ENCODE assay signal across 11 mouse cellular contexts in the genomic region with DNA sequence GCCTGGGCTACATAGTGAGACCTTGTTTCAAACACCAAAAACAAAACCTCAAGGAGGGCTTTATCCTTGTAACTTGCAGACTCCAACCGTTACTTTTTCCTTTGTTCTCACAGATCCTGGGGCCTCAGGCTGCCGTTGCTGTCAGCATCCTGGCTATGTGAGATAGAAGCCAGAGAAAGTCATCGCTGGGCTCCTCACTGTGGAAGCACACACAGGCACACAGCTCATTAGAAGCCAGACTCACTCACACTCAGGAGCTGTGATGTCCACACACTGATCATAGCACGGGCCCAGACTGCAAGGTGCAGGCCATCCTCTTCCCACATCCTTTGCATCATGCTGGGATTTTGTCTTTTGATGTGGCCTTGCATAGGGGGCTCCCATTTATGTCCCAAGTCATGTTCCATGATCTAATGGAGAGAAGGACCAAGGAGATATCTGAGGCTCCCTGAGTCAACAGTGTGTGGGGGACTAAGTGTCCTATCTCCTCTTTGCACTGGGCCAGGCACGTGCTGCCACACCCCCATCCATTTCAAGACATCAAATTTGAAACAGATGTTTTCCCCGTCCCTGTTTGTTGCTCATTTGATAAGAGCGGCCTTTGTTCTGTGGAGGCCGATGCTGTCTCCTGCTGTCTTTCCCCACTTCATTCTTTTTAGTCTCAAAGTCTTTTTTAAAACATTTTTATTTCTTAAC. TPM values are rescaled to one million over a fixed set of nuclear protein-coding genes. Genes with fewer than 3 reads are reported as not detected.
DNase-seq lines count a peak whose midpoint lies in the region; ATAC-seq and TF ChIP-seq lines count a peak whose summit lies in the region.
"Had no signal": no experiment of that assay in that cellular context is flagged by ENCODE, and none has a peak within 500 bp of the region (broad histone marks: within the 10 kb centered on the region; RNA-seq: fewer than 3 reads in every experiment).

No protein-coding gene starts in this region.

- H3K9ac ChIP-seq in forebrain, embryonic 12.5 days, result no peak overlapping the region
- no peak overlapping the region for H3K9ac ChIP-seq in forebrain, embryonic 14.5 days (ENCODE audit: low read length)
- no peak overlapping the region for H3K9ac ChIP-seq in ES-E14 (ENCODE audit: insufficient read depth, low read depth, low read length, poor library complexity, severe bottlenecking)
- peak overlapping the region; percentile 59 for H3K9ac ChIP-seq in liver, embryonic 16.5 days (ENCODE audit: low read depth, low read length)
- no peak overlapping the region for H3K9ac ChIP-seq in kidney, embryonic 14.5 days (ENCODE audit: low read depth, low read length)
- H3K9ac ChIP-seq: forebrain, embryonic 15.5 days had no signal

- H3K9me3 ChIP-seq in forebrain, embryonic 12.5 days, result no peaks in the 10 kb centered on the region
- H3K9me3 ChIP-seq in forebrain, embryonic 14.5 days (replicated peaks; ENCODE audit: control insufficient read depth, low read length), result no peaks in the 10 kb centered on the region
- H3K9me3 ChIP-seq in ES-E14 (ENCODE audit: control insufficient read depth, insufficient read depth, low read depth, low read length), result no peaks in the 10 kb centered on the region
- H3K9me3 ChIP-seq in embryonic facial prominence, embryonic 10.5 days, result no peaks in the 10 kb centered on the region
- no peaks in the 10 kb centered on the region for H3K9me3 ChIP-seq in liver, embryonic 16.5 days (replicated peaks; ENCODE audit: control insufficient read depth, low read length)
- H3K9me3 ChIP-seq in kidney, embryonic 14.5 days (ENCODE audit: control insufficient read depth, low read length), result no peaks in the 10 kb centered on the region
- H3K9me3 ChIP-seq: forebrain, embryonic 15.5 days had no signal

- no peaks in the 10 kb centered on the region for H3K27me3 ChIP-seq in forebrain, embryonic 12.5 days
- no peaks in the 10 kb centered on the region for H3K27me3 ChIP-seq in forebrain, embryonic 14.5 days (replicated peaks; ENCODE audit: control insufficient read depth, insufficient read depth, low read length)
- H3K27me3 ChIP-seq in embryonic facial prominence, embryonic 10.5 days (replicated peaks; ENCODE audit: low read depth, poor library complexity, severe bottlenecking), result 0 out of 2 replicates have a peak, but pooled peaks cover 4% of the 10 kb centered on the region
- no peaks in the 10 kb centered on the region for H3K27me3 ChIP-seq in liver, embryonic 16.5 days (ENCODE audit: control insufficient read depth, insufficient read depth, low read depth, low read length)
- H3K27me3 ChIP-seq in kidney, embryonic 14.5 days (ENCODE audit: control insufficient read depth, insufficient read depth, low read length), result no peaks in the 10 kb centered on the region
- H3K27me3 ChIP-seq: forebrain, embryonic 15.5 days had no signal

- no peak for ATAC-seq in forebrain, embryonic 12.5 days (ENCODE audit: low FRiP score)
- no peak for ATAC-seq in forebrain, embryonic 14.5 days
- ATAC-seq in liver, embryonic 16.5 days (ENCODE audit: low read depth), result peak; percentile 86
- ATAC-seq in kidney, embryonic 14.5 days (ENCODE audit: low FRiP score, low TSS enrichment), result no peak
- ATAC-seq: forebrain, embryonic 15.5 days had no signal

- no peak overlapping the region for H3K4me3 ChIP-seq in forebrain, embryonic 12.5 days (replicated peaks)
- no peak overlapping the region for H3K4me3 ChIP-seq in forebrain, embryonic 14.5 days (ENCODE audit: low read depth, low read length)
- H3K4me3 ChIP-seq in ES-E14 (ENCODE audit: insufficient read depth in 1 of 2, low read depth in 1 of 2, low read length in 2 of 2, poor library complexity in 1 of 2, severe bottlenecking in 1 of 2), result no peak overlapping the region
- H3K4me3 ChIP-seq in embryonic facial prominence, embryonic 10.5 days, result no peak overlapping the region
- H3K4me3 ChIP-seq in liver, embryonic 16.5 days (ENCODE audit: low read depth, low read length), result peak overlapping the region; percentile 35
- no peak overlapping the region for H3K4me3 ChIP-seq in kidney, embryonic 14.5 days (ENCODE audit: low read length)
- H3K4me3 ChIP-seq: forebrain, embryonic 15.5 days had no signal

- 0 out of 2 replicates have a peak overlapping the region, but pooled peaks have one; percentile 5 for H3K27ac ChIP-seq in forebrain, embryonic 12.5 days
- H3K27ac ChIP-seq in forebrain, embryonic 14.5 days (ENCODE audit: low read depth, low read length), result no peak overlapping the region
- H3K27ac ChIP-seq in ES-E14 (ENCODE audit: insufficient read depth, low read depth, low read length, poor library complexity, severe bottlenecking), result 0 out of 2 replicates have a peak overlapping the region, but pooled peaks have one; percentile 19
- H3K27ac ChIP-seq in embryonic facial prominence, embryonic 10.5 days (replicated peaks), result peak overlapping the region; percentile 74
- H3K27ac ChIP-seq in liver, embryonic 16.5 days (ENCODE audit: low read length), result peak overlapping the region; percentile 99
- H3K27ac ChIP-seq in kidney, embryonic 14.5 days (ENCODE audit: low read depth, low read length), result no peak overlapping the region
- H3K27ac ChIP-seq: forebrain, embryonic 15.5 days had no signal

- H3K36me3 ChIP-seq in forebrain, embryonic 12.5 days (replicated peaks), result no peaks in the 10 kb centered on the region
- peaks cover 2% of the 10 kb centered on the region; the same call in 1 of the 2 replicates for H3K36me3 ChIP-seq in forebrain, embryonic 14.5 days (ENCODE audit: control insufficient read depth, insufficient read depth, low read length)
- H3K36me3 ChIP-seq in ES-E14 (ENCODE audit: control insufficient read depth, insufficient read depth, low read length, poor library complexity, severe bottlenecking), result no peaks in the 10 kb centered on the region
- H3K36me3 ChIP-seq in embryonic facial prominence, embryonic 10.5 days (replicated peaks), result no peaks in the 10 kb centered on the region
- H3K36me3 ChIP-seq in liver, embryonic 16.5 days (ENCODE audit: control insufficient read depth, insufficient read depth), result peaks cover 8% of the 10 kb centered on the region
- no peaks in the 10 kb centered on the region for H3K36me3 ChIP-seq in kidney, embryonic 14.5 days (ENCODE audit: control insufficient read depth, insufficient read depth, low read length)
- H3K36me3 ChIP-seq: forebrain, embryonic 15.5 days had no signal

- DNase-seq in forebrain, embryonic 14.5 days (ENCODE audit: low spot score), result no peak
- no peak for DNase-seq in ES-E14 (ENCODE audit: low read depth, low spot score)
- DNase-seq in embryonic facial prominence, embryonic 10.5 days (ENCODE audit: low spot score), result peak; percentile 47
- no peak for DNase-seq in adrenal gland, postnatal 25 days
- DNase-seq in cerebellum, adult 11 months, result no peak
- DNase-seq: heart, postnatal 14 days had no signal

- H3K4me2 ChIP-seq in forebrain, embryonic 12.5 days, result no peak overlapping the region
- no peak overlapping the region for H3K4me2 ChIP-seq in forebrain, embryonic 14.5 days (ENCODE audit: low read length)
- H3K4me2 ChIP-seq in liver, embryonic 16.5 days (ENCODE audit: low read depth, low read length), result peak overlapping the region; percentile 71
- H3K4me2 ChIP-seq in kidney, embryonic 14.5 days (replicated peaks; ENCODE audit: low read depth, low read length), result no peak overlapping the region
- H3K4me2 ChIP-seq: forebrain, embryonic 15.5 days had no signal

- 55% methylated on average over 8 of the region's 8 CpGs for WGBS in forebrain, embryonic 12.5 days
- 67% methylated on average over 8 of the region's 8 CpGs for WGBS in forebrain, embryonic 14.5 days
- WGBS in embryonic facial prominence, embryonic 10.5 days, result 35% methylated on average over 8 of the region's 8 CpGs
- 19% methylated on average over 8 of the region's 8 CpGs for WGBS in liver, embryonic 16.5 days (ENCODE audit: insufficient replicate concordance)
- 68% methylated on average over 8 of the region's 8 CpGs for WGBS in kidney, embryonic 14.5 days

- in situ Hi-C loops in ES-E14 (cut with MboI; ENCODE audit: low sequenced_read_pairs in 2 of 2, unreplicated experiment in 2 of 2), result no loop called here

- H3K4me1 ChIP-seq in forebrain, embryonic 12.5 days, result no peaks in the 10 kb centered on the region
- H3K4me1 ChIP-seq in forebrain, embryonic 14.5 days (ENCODE audit: control insufficient read depth, insufficient read depth, low read length), result no peaks in the 10 kb centered on the region
- H3K4me1 ChIP-seq in ES-E14 (ENCODE audit: control insufficient read depth in 2 of 2, insufficient read depth in 2 of 2, low read length in 2 of 2, poor library complexity in 1 of 2), result no peaks in the 10 kb centered on the region
- H3K4me1 ChIP-seq in embryonic facial prominence, embryonic 10.5 days, result peaks cover 10% of the 10 kb centered on the region
- peaks cover 81% of the 10 kb centered on the region for H3K4me1 ChIP-seq in liver, embryonic 16.5 days (ENCODE audit: control insufficient read depth, low read depth, low read length)
- no peaks in the 10 kb centered on the region for H3K4me1 ChIP-seq in kidney, embryonic 14.5 days (ENCODE audit: control insufficient read depth, insufficient read depth, low read length)
- H3K4me1 ChIP-seq: forebrain, embryonic 15.5 days had no signal

TF ChIP-seq in ES-E14, 5 proteins besides CTCF, POLR2A, EP300 and RAD21:
- TF ChIP-seq HCFC1 (IDR thresholded peaks at IDR 0.05; ENCODE audit: borderline replicate concordance, insufficient read depth, low read length) (no peak), CHD2 (IDR thresholded peaks at IDR 0.05; ENCODE audit: low read depth, low read length) (no peak), ZNF384 (IDR thresholded peaks at IDR 0.05; ENCODE audit: low read depth, low read length) (no peak), MAFK (IDR thresholded peaks at IDR 0.05; ENCODE audit: insufficient read depth, low read depth, low read length) (no peak), ZC3H11A (IDR thresholded peaks at IDR 0.05; ENCODE audit: borderline replicate concordance, low read depth, low read length) (no peak)
TF ChIP-seq in ES-E14: peak in this region for 0.

RNA-seq across cellular contexts. Expression of gene Slc30a10, which starts 17.5 kb away (rescaled TPM):
- polyA plus RNA-seq in forebrain, embryonic 12.5 days (2016; fragmentation: Nextera tagmentation; extraction: Ambion mirVana), result 4.4 and 4.6 TPM in 2 replicates
- 10.5 and 11.0 TPM in 2 replicates for polyA plus RNA-seq in forebrain, embryonic 14.5 days (2014; fragmentation: Nextera tagmentation; extraction: Ambion mirVana)
- total RNA-seq in ES-E14 (2012; rRNA removed), result 0.45 and 0.58 TPM in 2 replicates
- 1.0 and 1.2 TPM in 2 replicates for polyA plus RNA-seq in embryonic facial prominence, embryonic 10.5 days (2016; fragmentation: Nextera tagmentation; extraction: Ambion mirVana)
- polyA plus RNA-seq in liver, embryonic 16.5 days (2015; fragmentation: Nextera tagmentation; extraction: Ambion mirVana), result 13.0 and 15.6 TPM in 2 replicates
- total RNA-seq in adrenal gland, postnatal 25 days (2021), result not detected in 2 replicates
- polyA plus RNA-seq in kidney, embryonic 14.5 days (2014; fragmentation: Nextera tagmentation; extraction: Ambion mirVana), result 0.16 and 0.22 TPM in 2 replicates
- total RNA-seq: heart, postnatal 14 days had no signal
- polyA plus RNA-seq: lung, embryonic 16.5 days had no signal

Comparison
In these comparisons a context has a peak if more than half of its experiments do, and no peak if none do; other contexts are left out.
1. H3K27ac ChIP-seq: peak in forebrain, embryonic 12.5 days (single experiment), ES-E14 (single experiment), embryonic facial prominence, embryonic 10.5 days (single experiment) and liver, embryonic 16.5 days (single experiment); none in forebrain, embryonic 14.5 days (single experiment) and kidney, embryonic 14.5 days (single experiment).